Mouse (Mus musculus) liver, embryonic 14.5 days (tissue): Measurements from ENCODE around the gene Cct5. TPM values are rescaled to one million over a fixed set of nuclear protein-coding genes. Genes with fewer than 3 reads are reported as not detected.

Source experiments
- ATAC-seq: fragments of 200-750 bp; cut with Nextera tagmentation; 2 replicates; pipeline ENCODE4 v1.8.0; 2017; ENCODE audit warnings: moderate number of reproducible peaks, mild to moderate bottlenecking, moderate library complexity; ENCODE audit not compliant: insufficient read depth
- DNase-seq, 3 experiments: peaks; one replicate each; pipeline ENCODE4 v3.0.0-alpha.2; 2012 to 2013; ENCODE audit warnings: low read depth in 3 of 3, low spot score in 3 of 3
- H3K27ac ChIP-seq: fragments of 300-500 bp; sonication (generic); 2 replicates; pipeline ENCODE4 v1.5.1; 2014; ENCODE audit warnings: moderate library complexity, mild to moderate bottlenecking, control low read depth, inconsistent platforms
- H3K27me3 ChIP-seq: fragments of 300-500 bp; sonication (generic); 2 replicates; pipeline ENCODE4 v1.6.1; 2014; ENCODE audit warnings: mild to moderate bottlenecking, low read length, moderate library complexity; ENCODE audit not compliant: control insufficient read depth, insufficient read depth
- H3K36me3 ChIP-seq: fragments of 300-500 bp; sonication (generic); replicated peaks from 2 replicates; pipeline ENCODE4 v1.6.1; 2014; ENCODE audit warnings: low read depth; ENCODE audit not compliant: control insufficient read depth, insufficient read depth
- H3K4me1 ChIP-seq, 2 experiments: fragments of 200-500 bp in 1 of 2; fragments of 300-500 bp in 1 of 2; sonication (generic) in 1 of 2; replicated peaks; 2 replicates each; pipeline ENCODE4 v1.6.1; 2012 to 2014; ENCODE audit warnings: antibody characterized with exemption in 1 of 2, inconsistent platforms in 1 of 2, low read length in 1 of 2; ENCODE audit not compliant: control insufficient read depth in 2 of 2, insufficient read depth in 2 of 2
- H3K4me2 ChIP-seq: fragments of 300-500 bp; sonication (generic); 2 replicates; pipeline ENCODE4 v1.6.1; 2014; ENCODE audit warnings: low read depth, mild to moderate bottlenecking, control low read depth, moderate library complexity
- H3K4me3 ChIP-seq, 2 experiments: fragments of 200-500 bp in 1 of 2; fragments of 300-500 bp in 1 of 2; sonication (generic) in 1 of 2; 2 replicates each; pipeline ENCODE4 v1.5.1; 2012 to 2014; ENCODE audit warnings: low read depth in 2 of 2, low read length in 2 of 2, mild to moderate bottlenecking in 2 of 2, control low read depth in 1 of 2, inconsistent platforms in 1 of 2, moderate library complexity in 1 of 2; ENCODE audit not compliant: insufficient read depth in 1 of 2
- H3K9ac ChIP-seq: fragments of 300-500 bp; sonication (generic); replicated peaks from 2 replicates; pipeline ENCODE4 v1.6.1; 2014; ENCODE audit warnings: mild to moderate bottlenecking, control low read depth, moderate library complexity
- H3K9me3 ChIP-seq: fragments of 300-500 bp; sonication (generic); 2 replicates; pipeline ENCODE4 v1.6.1; 2016; ENCODE audit warnings: low read length, mixed read lengths; ENCODE audit not compliant: control insufficient read depth
- CTCF ChIP-seq: IDR thresholded peaks from 2 replicates; pipeline ENCODE4 v1.5.1; 2016; ENCODE audit warnings: antibody characterized with exemption, low read depth, control low read depth
- EP300 ChIP-seq: IDR thresholded peaks from 2 replicates; pipeline ENCODE4 v1.6.1; 2016; ENCODE audit warnings: antibody characterized with exemption, low read depth
- WGBS: fragments of 180-500 bp; shearing (Covaris S2); extraction: QIAGEN DNeasy Blood & Tissue Kit; methylation state at CpG from one replicate; pipeline ENCODE4 v1.1.7; 2014; ENCODE audit not compliant: insufficient replicate concordance; 5-methylcytosine and 5-hydroxymethylcytosine counted together
- polyA plus RNA-seq, 2 experiments: library from polyadenylated mRNA; depleted of rRNA in 1 of 2; stranded (reverse) in 1 of 2; unstranded in 1 of 2; fragments of >200 nt; fragmentation: Nextera tagmentation in 1 of 2; extraction: Ambion mirVana in 1 of 2; gene quantifications; 2 replicates each; pipeline versions ENCODE4 v1.2.1 to v1.2.3; 2012 to 2014

Cct5 gene
- polyA plus RNA-seq, 2 experiments = 167 to 341 TPM

DNA sequence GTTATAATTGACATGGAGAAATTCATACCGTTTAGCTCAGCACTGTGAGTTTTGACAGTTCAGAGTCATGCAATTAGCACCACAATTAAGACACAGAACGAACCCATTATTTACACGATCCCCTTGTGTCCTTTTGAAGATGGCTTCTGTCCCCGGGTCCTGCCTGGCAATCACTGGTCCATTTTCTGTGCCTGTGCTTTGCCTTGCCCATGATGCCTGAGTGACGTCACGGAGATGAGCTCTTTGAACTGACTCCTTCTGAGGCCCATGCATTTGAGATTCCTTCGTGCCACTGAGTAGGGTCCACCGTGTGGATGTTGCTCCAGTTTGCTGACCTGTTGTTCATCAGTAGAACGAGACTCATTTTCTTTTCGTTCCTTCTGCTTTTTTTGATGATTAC, 26.6 kb upstream of the Cct5 start:
- DNase-seq (no peak), ATAC-seq (no peak)
- Histone ChIP-seq H3K27ac (no peak overlapping the region), H3K9ac (no peak overlapping the region), H3K4me2 (no peak overlapping the region), H3K4me1 (no peaks in the 10 kb centered on the region), H3K4me3 (no peak overlapping the region), H3K9me3 (no peaks in the 10 kb centered on the region), H3K27me3 (no peaks in the 10 kb centered on the region), H3K36me3 (no peaks in the 10 kb centered on the region)
- WGBS = 62% methylated on average over 10 of the region's 10 CpGs
- TF ChIP-seq CTCF = no peak
- no peak for TF ChIP-seq EP300

GRCm38 (mm10) chr15:31627277-31628154, 25.9 kb upstream of the Cct5 start:
- Histone ChIP-seq H3K36me3 (no peaks in the 10 kb centered on the region), H3K4me2 (no peak overlapping the region), H3K4me1 (no peaks in the 10 kb centered on the region), H3K27ac (no peak overlapping the region), H3K9me3 (no peaks in the 10 kb centered on the region), H3K27me3 (no peaks in the 10 kb centered on the region), H3K4me3 (no peak overlapping the region), H3K9ac (no peak overlapping the region)
- ATAC-seq (no peak), DNase-seq (no peak)
- TF ChIP-seq EP300 (no peak), CTCF (no peak)
- WGBS = 45% methylated on average over 12 of the region's 12 CpGs

DNA sequence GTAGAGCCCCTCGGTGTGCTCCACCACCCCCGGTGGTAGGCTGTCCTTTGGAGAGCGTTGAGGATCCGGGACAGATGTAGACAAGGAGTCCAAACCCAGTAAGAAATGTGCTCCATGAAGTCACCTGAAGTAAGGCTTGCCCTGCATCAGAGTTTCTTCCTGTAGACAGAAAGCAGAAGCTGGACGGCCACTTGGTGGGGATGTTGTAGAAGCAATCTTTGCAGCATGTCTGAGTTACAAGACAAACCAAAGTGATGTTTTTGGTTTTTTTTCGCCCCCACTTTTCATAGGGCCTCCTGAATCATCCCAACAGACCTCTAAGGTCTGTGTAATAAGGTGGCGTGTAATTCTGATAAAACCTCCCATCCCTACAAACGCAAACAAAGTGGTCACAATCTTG, 17.9 kb upstream of the Cct5 start:
- no peak for DNase-seq
- Histone ChIP-seq H3K4me2 (no peak overlapping the region), H3K27me3 (no peaks in the 10 kb centered on the region), H3K4me3 (no peak overlapping the region), H3K9me3 (no peaks in the 10 kb centered on the region), H3K27ac (no peak overlapping the region), H3K9ac (no peak overlapping the region), H3K4me1 (no peaks in the 10 kb centered on the region), H3K36me3 (no peaks in the 10 kb centered on the region)
- TF ChIP-seq EP300 = no peak
- no peak for TF ChIP-seq CTCF
- 87% methylated on average over 8 of the region's 8 CpGs for WGBS
- no peak for ATAC-seq

DNA sequence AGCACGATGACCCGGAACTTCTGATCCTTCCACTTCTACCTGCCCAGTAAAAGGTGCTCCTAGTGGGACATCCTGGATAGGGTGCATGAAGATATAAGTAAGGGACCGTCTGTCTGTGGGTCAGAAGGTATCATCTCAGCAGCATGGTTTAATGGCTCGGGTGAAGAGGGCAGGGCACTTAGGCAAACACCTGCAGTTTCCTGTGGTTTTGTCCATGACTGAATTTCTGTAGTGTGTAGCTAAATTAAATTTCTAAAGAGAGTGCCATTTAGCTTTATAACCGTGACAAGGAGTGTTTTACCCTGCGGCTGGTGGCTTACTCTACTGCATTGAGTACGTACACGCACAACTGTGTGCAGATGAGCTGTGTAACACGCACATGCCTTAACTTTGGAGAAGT, 15.7 kb upstream of the Cct5 start:
- H3K4me1 ChIP-seq = no peaks in the 10 kb centered on the region
- no peaks in the 10 kb centered on the region for H3K36me3 ChIP-seq
- no peak for DNase-seq
- H3K27ac ChIP-seq = no peak overlapping the region
- H3K4me3 ChIP-seq = no peak overlapping the region
- ATAC-seq = no peak
- 82% methylated on average over 9 of the region's 9 CpGs for WGBS
- no peak overlapping the region for H3K9ac ChIP-seq
- H3K4me2 ChIP-seq = no peak overlapping the region
- H3K27me3 ChIP-seq = no peaks in the 10 kb centered on the region
- TF ChIP-seq CTCF (no peak), EP300 (no peak)
- H3K9me3 ChIP-seq = no peaks in the 10 kb centered on the region

- Histone ChIP-seq H3K27me3 (no peaks in the 10 kb centered on the region), H3K9ac (no peak overlapping the region), H3K27ac (no peak overlapping the region), H3K4me3 (no peak overlapping the region), H3K4me2 (no peak overlapping the region), H3K9me3 (no peaks in the 10 kb centered on the region), H3K4me1 (no peaks in the 10 kb centered on the region), H3K36me3 (no peaks in the 10 kb centered on the region)
- ATAC-seq (no peak), DNase-seq (no peak)
- WGBS = 81% methylated on average over 2 of the region's 2 CpGs
- TF ChIP-seq CTCF (no peak), EP300 (no peak)
These were observed 13.1 kb upstream of the Cct5 start for GRCm38 (mm10) chr15:31614666-31615065.
